Mouse (Mus musculus): ENCODE measurements around the gene Slc24a4.

- TF ChIP-seq POLR2A (IDR thresholded peaks at IDR 0.05; ENCODE audit: insufficient read depth, low read length) (no peak), CTCF (IDR thresholded peaks at IDR 0.05; ENCODE audit: low read depth, low read length) (no peak), EP300 (IDR thresholded peaks at IDR 0.05; ENCODE audit: insufficient read depth, low read depth, low read length) (no peak)
Observed at GRCm38 (mm10) chr12:102308457-102309011, 180.0 kb downstream of the Slc24a4 start.
